Mouse (Mus musculus) kidney, adult 2 months (tissue): ENCODE measurements around the gene Myoc. TPM values are rescaled to one million over a fixed set of nuclear protein-coding genes. Genes with fewer than 3 reads are reported as not detected.

Experiments
- DNase-seq: peaks from one replicate; pipeline ENCODE4 v3.0.0; 2021
- H3K27ac ChIP-seq: fragments of 200-500 bp; 2 replicates; pipeline ENCODE4 v1.5.1; 2012; ENCODE audit warnings: low read depth, low read length, control low read depth, inconsistent platforms; ENCODE audit not compliant: insufficient read depth
- H3K27me3 ChIP-seq: fragments of 200-500 bp; replicated peaks from 2 replicates; pipeline ENCODE4 v1.6.1; 2012; ENCODE audit warnings: mild to moderate bottlenecking, moderate library complexity, low read length, inconsistent platforms; ENCODE audit not compliant: control insufficient read depth, insufficient read depth
- H3K36me3 ChIP-seq: fragments of 200-500 bp; 2 replicates; pipeline ENCODE4 v1.6.1; 2012; ENCODE audit warnings: mild to moderate bottlenecking, moderate library complexity, low read length, inconsistent platforms; ENCODE audit not compliant: control insufficient read depth, insufficient read depth
- H3K4me1 ChIP-seq: fragments of 200-500 bp; 2 replicates; pipeline ENCODE4 v1.6.1; 2011; ENCODE audit warnings: low read length; ENCODE audit not compliant: control insufficient read depth, insufficient read depth
- H3K4me3 ChIP-seq: fragments of 200-500 bp; 2 replicates; pipeline ENCODE4 v1.5.1; 2011; ENCODE audit warnings: mild to moderate bottlenecking, low read depth, low read length, control low read depth; ENCODE audit not compliant: insufficient read depth
- CTCF ChIP-seq: fragments of 200-500 bp; conservative IDR thresholded peaks from 2 replicates; pipeline ENCODE4 v1.5.1; 2011; ENCODE audit warnings: low read depth, mild to moderate bottlenecking, control low read depth, low read length, moderate library complexity, mixed read lengths; ENCODE audit not compliant: insufficient read depth, insufficient read length
- POLR2A ChIP-seq: fragments of 200-500 bp; IDR thresholded peaks from one replicate; pipeline ENCODE4 v1.6.1; 2011; ENCODE audit warnings: low read depth, low read length, control low read depth
- WGBS: fragments of 180-500 bp; shearing (Covaris S2); methylation state at CpG from one replicate; pipeline ENCODE4 v1.1.7; 2018; 5-methylcytosine and 5-hydroxymethylcytosine counted together
- polyA plus RNA-seq: library from polyadenylated mRNA; depleted of rRNA; stranded (reverse); fragments of >200 nt; gene quantifications from 2 replicates; pipeline ENCODE4 v1.2.3, GENCODE M21; 2012; rRNA removed

Myoc gene
- polyA plus RNA-seq, 1 experiment, result 2.0 TPM

DNA sequence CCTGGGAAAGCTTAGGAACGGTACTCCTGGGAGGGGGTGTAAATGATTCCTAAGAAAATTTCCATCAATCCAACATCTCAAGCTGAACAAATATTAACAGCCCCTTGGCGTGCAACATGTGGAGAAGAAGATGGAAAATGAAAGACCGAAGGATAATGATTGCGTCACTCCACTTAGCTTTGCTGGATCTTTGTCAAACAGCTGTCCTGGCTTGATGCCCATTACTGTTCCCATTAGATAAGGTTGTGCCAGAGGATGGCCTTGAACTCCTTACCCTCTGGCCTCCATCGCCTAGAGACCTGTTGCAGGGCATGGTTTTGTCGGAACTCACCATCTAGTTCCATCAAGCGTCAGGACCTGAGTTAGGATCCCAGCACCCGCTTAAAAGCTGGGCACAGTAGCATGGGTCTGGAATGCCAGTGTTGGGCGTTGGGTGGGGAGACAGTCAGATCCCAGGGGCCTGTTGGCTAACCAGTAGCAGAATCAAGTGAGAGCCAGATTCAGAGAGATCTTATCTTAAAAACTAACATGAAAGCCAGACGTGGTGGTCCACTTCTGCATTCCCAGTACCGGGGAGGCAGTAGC is 21.4 kb downstream of the Myoc start:
- DNase-seq, result no peak

GRCm38 (mm10) chr1:162664826-162665475 is 26.0 kb downstream of the Myoc start:
- no peaks in the 10 kb centered on the region for H3K27me3 ChIP-seq
- H3K4me1 ChIP-seq, result no peaks in the 10 kb centered on the region; the same call in 1 of the 2 replicates
- 18% methylated on average over 10 of the region's 10 CpGs for WGBS
- H3K27ac ChIP-seq, result no peak overlapping the region
- peak; percentile 80 for DNase-seq
- no peaks in the 10 kb centered on the region for H3K36me3 ChIP-seq
- H3K4me3 ChIP-seq, result no peak overlapping the region
- TF ChIP-seq POLR2A (no peak), CTCF (peak; percentile 94)

More for the DNA sequence above, 21.4 kb downstream of the Myoc start:
- Histone ChIP-seq H3K27ac (no peak overlapping the region), H3K36me3 (no peaks in the 10 kb centered on the region), H3K4me3 (no peak overlapping the region), H3K4me1 (no peaks in the 10 kb centered on the region; the same call in 1 of the 2 replicates), H3K27me3 (no peaks in the 10 kb centered on the region)
- WGBS, result 81% methylated on average over 11 of the region's 11 CpGs
- no peak for TF ChIP-seq CTCF
- TF ChIP-seq POLR2A, result no peak

DNA sequence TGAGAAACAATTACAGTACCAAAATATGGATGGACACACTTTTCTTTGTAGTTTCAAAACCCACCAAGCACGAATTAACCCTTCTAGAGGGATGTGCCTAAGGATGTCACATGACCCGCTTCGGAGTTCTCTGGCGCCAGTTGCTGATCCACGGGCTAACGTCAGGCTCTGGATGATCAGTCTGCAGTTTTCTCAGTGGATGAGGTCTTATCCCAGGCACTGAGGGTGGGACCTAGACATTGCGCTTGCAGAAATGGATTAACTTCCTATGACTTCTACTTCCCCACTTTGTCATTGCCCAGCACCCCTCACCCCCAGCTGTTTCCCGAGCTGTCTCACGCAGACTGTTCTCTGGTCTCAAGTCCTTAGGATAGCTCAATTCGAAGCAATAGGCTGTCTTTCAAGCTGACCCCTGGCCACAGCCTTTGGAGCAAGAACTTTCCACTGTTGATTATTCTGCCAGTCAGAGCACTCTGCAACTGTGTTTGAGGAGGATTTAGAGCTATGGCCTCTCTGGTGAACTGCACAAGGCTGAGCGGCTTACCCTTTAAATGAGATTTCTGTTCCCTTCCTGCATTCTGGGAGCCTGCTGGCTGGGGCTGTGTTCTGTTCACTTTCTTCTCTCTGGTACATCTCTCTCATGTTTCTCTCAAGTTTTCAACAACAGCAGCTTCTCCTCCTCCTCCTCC is 26.7 kb downstream of the Myoc start:
- 3% methylated on average over 11 of the region's 11 CpGs for WGBS
- Histone ChIP-seq H3K4me3 (no peak overlapping the region), H3K36me3 (no peaks in the 10 kb centered on the region), H3K27me3 (no peaks in the 10 kb centered on the region), H3K27ac (no peak overlapping the region), H3K4me1 (no peaks in the 10 kb centered on the region; the same call in 1 of the 2 replicates)
- no peak for TF ChIP-seq POLR2A
- TF ChIP-seq CTCF, result no peak
- no peak for DNase-seq

DNA sequence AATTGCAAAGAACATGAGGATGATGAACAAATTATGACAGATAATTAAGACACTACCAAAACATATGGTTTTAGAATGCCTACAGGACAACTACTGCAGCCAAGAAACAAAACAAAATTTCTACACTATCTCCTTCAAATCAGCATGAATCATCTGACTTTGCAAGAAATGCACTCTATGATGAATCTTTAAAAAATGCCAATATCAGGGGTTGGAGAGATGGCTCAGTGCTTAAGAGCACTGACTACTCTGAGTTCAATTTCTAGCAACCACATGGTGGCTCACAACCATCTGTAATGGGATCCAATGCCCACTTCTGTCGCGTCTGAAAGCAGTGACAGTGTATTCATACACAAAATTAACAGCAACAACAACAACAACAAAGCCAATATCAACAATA is 54.8 kb downstream of the Myoc start:
- whole genome bisulfite sequencing, result 66% methylated on average over 2 of the region's 2 CpGs
- H3K4me3 ChIP-seq, result no peak overlapping the region
- peaks cover 13% of the 10 kb centered on the region for H3K36me3 ChIP-seq
- no peaks in the 10 kb centered on the region for H3K4me1 ChIP-seq
- H3K27me3 ChIP-seq, result no peaks in the 10 kb centered on the region
- no peak for DNase-seq
- TF ChIP-seq POLR2A, result no peak
- no peak overlapping the region for H3K27ac ChIP-seq

DNA sequence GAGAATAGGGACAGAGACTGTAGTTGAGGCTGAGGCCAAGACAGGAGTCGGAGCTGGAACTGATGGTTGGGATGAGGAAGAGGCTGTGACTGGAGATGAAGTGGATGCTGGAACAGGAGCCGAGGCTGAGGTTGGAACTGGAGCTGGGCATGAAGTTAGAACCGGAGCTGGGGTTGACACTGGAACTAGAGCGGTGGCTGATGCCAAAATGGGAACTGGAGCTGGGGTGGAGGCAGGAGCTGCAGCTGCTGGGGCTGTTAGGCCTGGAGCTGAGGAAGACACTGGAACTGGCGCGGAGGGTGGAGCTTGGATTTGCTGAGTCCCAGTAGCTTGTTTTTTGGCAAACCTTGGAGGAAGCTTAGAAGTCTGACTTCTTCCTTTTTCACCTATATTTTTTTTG is 58.9 kb downstream of the Myoc start:
- no peak for TF ChIP-seq POLR2A
- no peak for TF ChIP-seq CTCF
- no peak overlapping the region for H3K27ac ChIP-seq
- WGBS, result 91% methylated on average over 6 of the region's 6 CpGs
- H3K27me3 ChIP-seq, result no peaks in the 10 kb centered on the region
- H3K4me1 ChIP-seq, result no peaks in the 10 kb centered on the region
- no peak for DNase-seq
- H3K4me3 ChIP-seq, result no peak overlapping the region
- H3K36me3 ChIP-seq, result peaks cover 10% of the 10 kb centered on the region

Other genes with a start within 250 kb of the Myoc start
- gene Dnm3, start 161.1 kb upstream of the Myoc start, polyA plus RNA-seq, result 6.5 and 8.2 TPM in 2 replicates
- 4.9 and 5.7 TPM in 2 replicates for gene Mettl13, start 90.6 kb upstream of the Myoc start, polyA plus RNA-seq
- 11.4 and 11.6 TPM in 2 replicates for gene Vamp4, start 68.6 kb upstream of the Myoc start, polyA plus RNA-seq
- gene Myocos, start 19.1 kb downstream of the Myoc start, polyA plus RNA-seq, result not detected in 2 replicates
- gene Prrc2c, start 101.4 kb downstream of the Myoc start, polyA plus RNA-seq, result 23.5 and 26.7 TPM in 2 replicates
- 28.0 and 29.6 TPM in 2 replicates for gene Fmo4, start 174.8 kb downstream of the Myoc start, polyA plus RNA-seq
- 488 and 529 TPM in 2 replicates for gene Fmo1, start 227.5 kb downstream of the Myoc start, polyA plus RNA-seq